Mouse (Mus musculus): ENCODE measurements at regions not wholly inside any gene's neighbourhood (a gene's known extent, or its start where the extent isn't known, plus 50 kb on each side); places are given as distances from the start of the nearest gene placed in this dataset.

- H3K9me3 ChIP-seq (ENCODE audit: control insufficient read depth, low read length) = no peaks in the 10 kb centered on the region
- DNase-seq (ENCODE audit: low spot score) = no peak
- WGBS = 79% methylated on average over 5 of the region's 5 CpGs
- no peak for ATAC-seq (replicated peaks; ENCODE audit: low FRiP score)
- no peaks in the 10 kb centered on the region for H3K36me3 ChIP-seq (ENCODE audit: control insufficient read depth, insufficient read depth, low read length)
- H3K27ac ChIP-seq (ENCODE audit: low read depth, low read length) = no peak overlapping the region
- no peak overlapping the region for H3K4me3 ChIP-seq (ENCODE audit: low read depth, low read length)
- no peaks in the 10 kb centered on the region for H3K4me1 ChIP-seq (replicated peaks; ENCODE audit: control insufficient read depth, insufficient read depth, low read length)
- no peak overlapping the region for H3K4me2 ChIP-seq
- no peaks in the 10 kb centered on the region for H3K27me3 ChIP-seq (replicated peaks; ENCODE audit: control insufficient read depth, insufficient read depth, low read length)
- H3K9ac ChIP-seq (ENCODE audit: low read depth, low read length) = no peak overlapping the region
These were observed 692.3 kb downstream of the Serpinb8 start for GRCm38 (mm10) chr1:108282099-108282498.

DNA sequence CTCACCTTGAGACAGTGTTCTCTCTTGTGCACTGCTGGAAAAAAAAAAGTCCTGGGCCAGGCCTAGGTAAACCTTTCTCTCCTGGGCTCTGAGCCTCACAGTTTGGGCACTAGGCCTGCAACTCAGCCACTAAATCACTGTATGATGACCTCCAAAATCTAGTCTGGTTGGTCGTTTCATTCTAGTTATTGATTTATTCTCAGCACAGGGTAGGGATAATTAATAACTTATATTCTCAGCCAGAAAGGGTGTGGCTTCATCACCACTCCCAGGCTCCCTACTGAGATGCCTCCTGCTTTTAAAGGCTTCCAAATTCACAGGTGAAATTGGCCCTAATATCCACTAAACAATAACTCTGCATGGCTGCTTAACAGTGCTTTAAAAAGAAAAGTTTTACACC lies 696.8 kb downstream of the Serpinb8 start:
- Histone ChIP-seq H3K4me1 (replicated peaks; ENCODE audit: control insufficient read depth, insufficient read depth, low read length) (no peaks in the 10 kb centered on the region), H3K27ac (ENCODE audit: low read depth, low read length) (no peak overlapping the region), H3K27me3 (replicated peaks; ENCODE audit: control insufficient read depth, insufficient read depth, low read length) (no peaks in the 10 kb centered on the region), H3K36me3 (ENCODE audit: control insufficient read depth, insufficient read depth, low read length) (no peaks in the 10 kb centered on the region), H3K4me3 (ENCODE audit: low read depth, low read length) (no peak overlapping the region), H3K4me2 (no peak overlapping the region), H3K9me3 (ENCODE audit: control insufficient read depth, low read length) (no peaks in the 10 kb centered on the region), H3K9ac (ENCODE audit: low read depth, low read length) (no peak overlapping the region)
- DNase-seq (ENCODE audit: low spot score) (no peak), ATAC-seq (replicated peaks; ENCODE audit: low FRiP score) (no peak)
- WGBS = 47% methylated on average over 1 of the region's 1 CpGs

Measured in liver, embryonic 11.5 days (tissue).